Mouse (Mus musculus) macrophage (primary cell): ENCODE measurements around the gene Arv1. TPM values are rescaled to one million over a fixed set of nuclear protein-coding genes. Genes with fewer than 3 reads are reported as not detected.
A peak's percentile ranks its signal among the peaks of the same experiment; 100 is the strongest.

Experiments used
- H3K27ac ChIP-seq: fragments of 350-480 bp; formaldehyde crosslinking; 2 replicates; pipeline ENCODE4 v1.9.0; 2021
- H3K36me3 ChIP-seq: fragments of 350-480 bp; formaldehyde crosslinking; 2 replicates; pipeline ENCODE4 v1.9.0; 2021; ENCODE audit errors: inconsistent target
- H3K4me3 ChIP-seq: fragments of 350-480 bp; formaldehyde crosslinking; 2 replicates; pipeline ENCODE4 v1.9.0; 2021; ENCODE audit errors: inconsistent target
- H3K79me2 ChIP-seq: fragments of 350-480 bp; formaldehyde crosslinking; 2 replicates; pipeline ENCODE4 v1.9.0; 2021; ENCODE audit errors: inconsistent target
- WGBS: methylation state at CpG from one replicate; pipeline ENCODE4 v1.1.7; 2026; ENCODE audit warnings: inconsistent platforms; ENCODE audit not compliant: missing documents; 5-methylcytosine and 5-hydroxymethylcytosine counted together
- polyA plus RNA-seq: library from polyadenylated mRNA; stranded (reverse); fragments of 250-400 nt; gene quantifications from 3 replicates; pipeline ENCODE4 v1.2.4, GENCODE M21; 2018; ENCODE audit warnings: inconsistent platforms
- total RNA-seq, 78 experiments: library from RNA; depleted of rRNA; stranded (reverse); fragments of 250-400 nt; gene quantifications; 1 replicate in 9 of 78; 2 replicates in 24 of 78; 3 replicates in 43 of 78; 4 replicates in 2 of 78; pipeline ENCODE4 v1.2.4; 2018; ENCODE audit warnings: inconsistent platforms in 56 of 78

Gene Arv1
- 10 to 100 TPM in 22 of 26 experiments, 1 to 10 TPM in 4; 9.2 to 24.7 (median 15.7) TPM for total RNA-seq (2018; cell fraction: chromatin; rRNA removed)
- total RNA-seq (2018; cell fraction: cytosol; rRNA removed), result 1 to 10 TPM; 2.8 to 8.2 (median 5.0) TPM
- total RNA-seq (2018; cell fraction: nucleus; rRNA removed), result 10 to 100 TPM in 22 of 26 experiments, 1 to 10 TPM in 4; 8.1 to 33.5 (median 16.3) TPM
- 3.6 to 7.6 TPM (median 4.2 TPM) in 3 replicates for polyA plus RNA-seq

GRCm38 (mm10) chr8:124721862-124722515 lies at the start of gene Arv1, which contains the start of gene Ttc13:
Arv1 (plus strand) TSS chr8:124722139.
Ttc13 (minus strand) TSS chr8:124721983.
- WGBS, result under 1% methylated on average over 51 of the region's 59 CpGs
- H3K36me3 ChIP-seq, result peaks cover 10% of the 10 kb centered on the region; the same call in 1 of the 2 replicates
- peak within 1 kb of the TSS; percentile 25; the same call in 1 of the 2 replicates for H3K27ac ChIP-seq
- peaks cover 46% of the 10 kb centered on the region for H3K79me2 ChIP-seq
- H3K4me3 ChIP-seq, result peak within 1 kb of the TSS; percentile 71

GRCm38 (mm10) chr8:124672345-124672744 lies 49.6 kb upstream of the Arv1 start:
- Histone ChIP-seq H3K27ac (no peak overlapping the region), H3K4me3 (no peak overlapping the region), H3K36me3 (peaks cover 32% of the 10 kb centered on the region; the same call in 1 of the 2 replicates), H3K79me2 (no peaks in the 10 kb centered on the region)
- WGBS, result 100% methylated on average over 2 of the region's 2 CpGs

DNA sequence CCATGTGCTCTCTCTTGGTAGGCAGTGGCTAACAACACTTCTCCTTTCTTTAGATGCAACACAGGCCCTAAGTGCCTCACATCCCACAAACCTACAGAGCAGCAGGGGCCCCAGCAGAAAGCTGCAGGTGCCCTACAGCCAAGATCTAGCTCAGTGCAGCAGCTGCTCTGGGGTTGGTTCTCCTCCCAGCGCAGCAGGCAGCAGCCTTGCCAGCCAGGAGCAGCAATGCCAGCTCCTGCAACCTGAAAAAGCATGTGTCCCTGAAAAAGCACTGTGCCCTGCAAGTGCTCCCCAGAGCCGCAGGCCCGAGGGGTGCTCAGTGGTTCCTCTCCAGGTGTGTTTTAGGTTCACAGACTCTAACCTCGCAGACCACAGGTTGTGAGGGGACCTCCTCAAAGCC lies 45.3 kb upstream of the Arv1 start:
- Histone ChIP-seq H3K4me3 (no peak overlapping the region), H3K36me3 (peaks cover 48% of the 10 kb centered on the region; the same call in 1 of the 2 replicates), H3K27ac (no peak overlapping the region), H3K79me2 (no peaks in the 10 kb centered on the region)
- WGBS, result 91% methylated on average over 4 of the region's 4 CpGs

DNA sequence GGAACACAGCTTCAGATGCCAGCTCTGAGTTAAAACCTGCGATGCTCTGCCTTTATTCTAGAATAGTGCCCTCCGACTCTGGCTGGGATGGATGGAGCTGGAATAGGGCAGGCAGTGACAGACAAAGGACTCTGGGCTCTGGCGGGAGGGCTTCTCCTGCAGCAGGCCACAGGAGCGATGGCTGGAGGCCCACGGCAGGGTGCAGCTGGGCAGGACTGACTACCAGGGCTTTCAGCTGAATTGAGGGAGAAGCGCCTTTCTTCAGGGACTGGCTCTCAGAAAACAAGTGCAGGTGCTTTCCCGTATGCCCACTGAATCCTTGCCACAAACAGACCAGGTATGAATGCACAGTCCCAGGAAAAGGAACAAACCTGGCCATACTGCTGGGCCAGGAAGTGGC lies 44.9 kb upstream of the Arv1 start:
- H3K27ac ChIP-seq, result no peak overlapping the region
- H3K79me2 ChIP-seq, result no peaks in the 10 kb centered on the region
- peaks cover 48% of the 10 kb centered on the region; the same call in 1 of the 2 replicates for H3K36me3 ChIP-seq
- WGBS, result 95% methylated on average over 7 of the region's 7 CpGs
- H3K4me3 ChIP-seq, result no peak overlapping the region

DNA sequence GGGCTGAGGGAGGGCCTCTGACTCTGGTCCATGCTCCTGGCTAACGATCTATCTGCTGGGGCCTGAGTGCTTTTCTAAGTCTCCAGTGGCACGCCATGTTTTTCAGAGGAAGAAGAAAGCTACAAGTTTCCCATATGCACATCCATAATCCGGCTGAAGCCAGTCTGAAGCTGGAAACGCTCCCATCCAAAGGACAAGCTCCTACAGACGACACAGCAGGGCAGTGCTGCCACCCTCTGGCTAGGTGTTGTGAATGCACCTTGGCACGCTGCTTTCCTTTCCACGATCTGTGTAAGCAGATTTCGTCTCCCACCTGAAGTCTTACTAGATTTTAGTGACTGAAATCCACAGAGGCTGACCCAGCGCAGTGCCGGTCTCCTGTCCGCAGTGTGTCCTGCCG lies 44.5 kb upstream of the Arv1 start:
- WGBS, result 74% methylated on average over 12 of the region's 12 CpGs

DNA sequence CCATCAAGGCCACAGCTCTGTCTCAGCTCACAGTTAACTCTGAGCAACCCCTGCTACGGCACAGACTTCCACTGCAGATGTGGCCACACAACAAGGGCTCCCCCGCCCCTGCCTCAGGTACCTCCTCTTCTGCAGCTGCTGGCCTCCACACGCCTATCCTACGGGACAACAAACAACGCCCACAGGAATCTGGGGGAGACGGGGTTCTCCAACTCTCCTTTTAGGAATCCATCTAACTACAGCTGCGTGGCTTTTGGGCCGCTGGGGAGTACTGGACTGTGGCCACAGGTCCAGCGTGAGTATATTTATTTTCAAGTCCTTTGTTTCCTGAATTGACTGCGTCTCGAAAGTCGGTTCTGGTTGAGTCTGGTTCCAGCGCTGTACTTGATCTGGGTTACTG lies 43.7 kb upstream of the Arv1 start:
- Histone ChIP-seq H3K27ac (no peak overlapping the region), H3K36me3 (peaks cover 48% of the 10 kb centered on the region), H3K79me2 (no peaks in the 10 kb centered on the region), H3K4me3 (no peak overlapping the region)
- WGBS, result 94% methylated on average over 13 of the region's 13 CpGs

More for the DNA sequence above, 44.5 kb upstream of the Arv1 start:
- Histone ChIP-seq H3K79me2 (no peaks in the 10 kb centered on the region), H3K27ac (no peak overlapping the region), H3K4me3 (no peak overlapping the region), H3K36me3 (peaks cover 48% of the 10 kb centered on the region; the same call in 1 of the 2 replicates)

GRCm38 (mm10) chr8:124681077-124681791 lies 40.7 kb upstream of the Arv1 start:
- WGBS, result 92% methylated on average over 10 of the region's 10 CpGs
- Histone ChIP-seq H3K27ac (no peak overlapping the region), H3K79me2 (no peaks in the 10 kb centered on the region), H3K4me3 (no peak overlapping the region), H3K36me3 (peaks cover 49% of the 10 kb centered on the region)

- Histone ChIP-seq H3K27ac (no peak overlapping the region), H3K79me2 (no peaks in the 10 kb centered on the region), H3K36me3 (peaks cover 49% of the 10 kb centered on the region), H3K4me3 (no peak overlapping the region)
- 86% methylated on average over 10 of the region's 10 CpGs for WGBS
Measured at GRCm38 (mm10) chr8:124681792-124682157, 40.2 kb upstream of the Arv1 start.

DNA sequence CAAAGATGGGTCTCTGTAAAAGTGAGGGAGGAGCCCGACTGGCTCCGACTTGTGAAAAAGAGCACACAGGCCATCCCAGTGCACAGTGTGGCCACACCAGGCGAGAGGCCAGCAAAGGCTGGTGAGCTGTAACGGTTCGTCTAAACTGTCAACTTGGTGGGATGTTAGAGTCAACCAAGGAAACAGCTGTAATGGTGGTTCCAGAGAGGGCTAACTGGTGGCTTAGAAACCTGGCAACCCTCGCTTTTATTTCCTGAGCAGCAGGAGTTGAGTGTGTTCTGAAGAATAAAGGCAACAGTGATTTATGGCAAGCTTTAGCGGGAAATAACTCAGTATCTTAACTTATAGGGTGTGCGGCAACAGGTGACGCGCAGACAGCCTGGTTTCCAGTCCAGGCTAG lies 39.7 kb upstream of the Arv1 start:
- H3K27ac ChIP-seq, result no peak overlapping the region
- H3K36me3 ChIP-seq, result peaks cover 49% of the 10 kb centered on the region
- no peak overlapping the region for H3K4me3 ChIP-seq
- H3K79me2 ChIP-seq, result no peaks in the 10 kb centered on the region
- 65% methylated on average over 10 of the region's 10 CpGs for WGBS

GRCm38 (mm10) chr8:124688899-124689298 lies 33.0 kb upstream of the Arv1 start:
- 94% methylated on average over 13 of the region's 13 CpGs for WGBS
- H3K79me2 ChIP-seq, result no peaks in the 10 kb centered on the region
- no peak overlapping the region for H3K4me3 ChIP-seq
- H3K36me3 ChIP-seq, result peaks cover 22% of the 10 kb centered on the region
- no peak overlapping the region for H3K27ac ChIP-seq

DNA sequence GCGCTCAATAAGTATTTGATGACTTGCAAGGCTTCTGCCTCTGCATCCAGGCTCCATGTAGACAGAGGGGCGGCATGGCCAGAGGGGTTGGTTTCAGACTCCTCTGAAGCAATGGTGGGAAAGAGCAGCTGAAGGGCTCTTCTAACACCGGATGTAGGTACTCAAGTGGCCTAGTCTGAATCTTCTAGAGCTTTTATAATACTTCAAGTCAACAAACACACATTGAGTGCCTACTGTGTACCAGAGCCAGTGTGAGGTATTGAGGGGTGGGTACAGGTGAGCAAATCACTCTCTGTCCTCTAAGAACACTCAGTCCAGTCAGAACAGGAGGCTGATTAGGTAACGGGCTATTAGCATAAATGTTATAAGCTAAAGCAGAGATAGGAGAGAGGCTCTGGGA lies 30.2 kb upstream of the Arv1 start:
- H3K36me3 ChIP-seq, result peaks cover 26% of the 10 kb centered on the region
- no peak overlapping the region for H3K27ac ChIP-seq
- H3K79me2 ChIP-seq, result no peaks in the 10 kb centered on the region
- H3K4me3 ChIP-seq, result no peak overlapping the region
- 93% methylated on average over 4 of the region's 4 CpGs for WGBS

- no peak overlapping the region for H3K27ac ChIP-seq
- H3K79me2 ChIP-seq, result no peaks in the 10 kb centered on the region
- no peak overlapping the region for H3K4me3 ChIP-seq
- peaks cover 33% of the 10 kb centered on the region; the same call in 1 of the 2 replicates for H3K36me3 ChIP-seq
- WGBS, result 98% methylated on average over 22 of the region's 22 CpGs
Measured at GRCm38 (mm10) chr8:124695424-124696100, 26.4 kb upstream of the Arv1 start.

- H3K79me2 ChIP-seq, result no peaks in the 10 kb centered on the region
- no peak overlapping the region for H3K4me3 ChIP-seq
- peaks cover 23% of the 10 kb centered on the region; the same call in 1 of the 2 replicates for H3K36me3 ChIP-seq
- whole genome bisulfite sequencing, result 99% methylated on average over 5 of the region's 5 CpGs
- H3K27ac ChIP-seq, result no peak overlapping the region
Measured at GRCm38 (mm10) chr8:124700271-124700670, 21.7 kb upstream of the Arv1 start.

DNA sequence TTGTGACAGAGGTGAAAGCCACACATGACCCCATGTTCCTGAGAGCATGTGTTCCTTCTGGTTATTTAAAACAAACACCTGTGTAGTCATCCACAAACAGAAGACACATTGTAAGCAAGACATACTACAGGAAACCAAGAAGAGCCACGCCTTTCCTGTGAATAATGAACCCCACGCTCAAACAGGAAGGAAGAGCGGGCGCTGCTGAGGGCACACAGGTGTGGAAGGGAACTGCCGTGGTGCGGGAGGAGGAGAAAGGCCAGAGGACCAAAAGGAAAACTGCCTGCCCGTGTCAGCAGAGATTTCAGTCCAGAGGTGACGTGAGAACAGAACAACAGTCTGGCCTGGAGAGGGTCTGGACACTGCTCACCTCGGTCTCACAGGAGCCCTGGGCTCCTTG lies 20.9 kb upstream of the Arv1 start:
- no peaks in the 10 kb centered on the region for H3K79me2 ChIP-seq
- H3K27ac ChIP-seq, result no peak overlapping the region
- no peak overlapping the region for H3K4me3 ChIP-seq
- 41% methylated on average over 9 of the region's 9 CpGs for WGBS
- peaks cover 23% of the 10 kb centered on the region; the same call in 1 of the 2 replicates for H3K36me3 ChIP-seq
